Mouse (Mus musculus) natural killer cell, adult 2 months (primary cell): ENCODE data around the gene Gpx7.
A peak's percentile ranks its signal among the peaks of the same experiment; 100 is the strongest.

Experiments used
- DNase-seq, 2 experiments: peaks; one replicate each; pipeline ENCODE4 v3.0.0; 2022; ENCODE audit warnings: low spot score in 2 of 2

The Gpx7 gene

DNA sequence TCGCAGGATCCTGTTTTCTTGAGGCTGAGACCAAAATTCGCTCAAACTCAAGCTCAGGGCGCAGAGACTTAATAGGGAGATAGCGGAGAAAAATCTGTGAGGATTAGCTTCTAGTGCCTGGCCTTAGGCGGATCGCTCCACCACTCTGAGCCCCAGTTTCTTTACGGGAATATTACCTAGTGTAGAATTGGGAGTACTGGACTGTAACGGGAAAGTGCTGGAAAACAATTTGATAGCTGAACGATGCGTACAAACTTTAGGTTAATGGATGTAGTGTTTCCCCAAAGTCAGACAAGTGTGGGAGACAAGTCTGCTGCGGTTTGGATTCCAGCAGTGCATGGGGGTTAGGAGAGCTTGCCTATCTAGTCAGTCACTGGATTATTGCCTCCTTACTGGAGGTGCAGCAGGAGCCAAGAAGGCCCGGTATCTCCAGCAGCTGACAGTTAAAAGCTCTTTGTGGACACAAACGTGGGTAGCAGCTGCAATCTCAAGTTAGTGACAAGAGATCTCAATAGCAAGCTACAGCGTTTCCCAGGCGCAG, at the start of gene Gpx7:
Gpx7 (minus strand) TSS at position 101 of the 541 bp plus-strand sequence.
- no peak for DNase-seq

DNA sequence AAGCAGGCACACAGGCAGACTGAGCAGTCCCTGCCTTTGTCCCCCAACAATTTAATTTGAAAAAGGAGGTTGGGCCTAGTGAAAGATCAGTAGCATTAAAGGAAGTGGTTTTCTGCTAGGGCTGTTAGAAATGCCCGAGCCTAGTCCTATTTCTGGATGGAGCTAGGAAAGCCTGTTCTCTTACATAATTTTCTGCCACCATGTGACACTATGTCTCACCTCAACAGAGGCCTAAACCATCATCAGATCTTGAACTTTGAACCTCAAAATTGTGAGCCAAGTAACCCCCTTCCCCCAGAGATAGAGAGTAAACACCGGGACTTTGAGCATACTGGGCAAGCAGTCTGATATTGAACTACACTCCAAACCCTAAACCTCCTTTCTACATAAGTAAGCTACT, 49.3 kb upstream of the Gpx7 start:
- peak; percentile 17 to 25 for DNase-seq

DNA sequence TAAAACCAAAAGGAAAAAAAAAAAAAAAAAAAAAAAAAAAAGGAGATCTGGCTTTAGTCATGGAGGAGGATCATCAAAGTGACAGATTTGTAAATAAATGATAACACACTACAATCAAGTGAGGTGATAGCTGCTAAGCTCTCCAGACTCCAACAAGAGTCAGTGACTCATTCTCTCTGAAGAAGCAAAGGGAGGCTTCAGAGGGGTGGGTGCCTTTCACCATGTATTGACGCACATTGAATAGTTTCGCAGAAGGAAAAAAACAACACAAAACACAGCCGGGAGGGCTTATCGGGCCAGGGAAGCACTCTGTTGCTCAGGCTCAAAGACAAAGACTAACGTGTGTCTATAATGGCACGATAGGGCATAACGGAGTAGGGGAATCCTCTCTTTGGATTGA, 41.3 kb upstream of the Gpx7 start:
- DNase-seq = no peak

DNA sequence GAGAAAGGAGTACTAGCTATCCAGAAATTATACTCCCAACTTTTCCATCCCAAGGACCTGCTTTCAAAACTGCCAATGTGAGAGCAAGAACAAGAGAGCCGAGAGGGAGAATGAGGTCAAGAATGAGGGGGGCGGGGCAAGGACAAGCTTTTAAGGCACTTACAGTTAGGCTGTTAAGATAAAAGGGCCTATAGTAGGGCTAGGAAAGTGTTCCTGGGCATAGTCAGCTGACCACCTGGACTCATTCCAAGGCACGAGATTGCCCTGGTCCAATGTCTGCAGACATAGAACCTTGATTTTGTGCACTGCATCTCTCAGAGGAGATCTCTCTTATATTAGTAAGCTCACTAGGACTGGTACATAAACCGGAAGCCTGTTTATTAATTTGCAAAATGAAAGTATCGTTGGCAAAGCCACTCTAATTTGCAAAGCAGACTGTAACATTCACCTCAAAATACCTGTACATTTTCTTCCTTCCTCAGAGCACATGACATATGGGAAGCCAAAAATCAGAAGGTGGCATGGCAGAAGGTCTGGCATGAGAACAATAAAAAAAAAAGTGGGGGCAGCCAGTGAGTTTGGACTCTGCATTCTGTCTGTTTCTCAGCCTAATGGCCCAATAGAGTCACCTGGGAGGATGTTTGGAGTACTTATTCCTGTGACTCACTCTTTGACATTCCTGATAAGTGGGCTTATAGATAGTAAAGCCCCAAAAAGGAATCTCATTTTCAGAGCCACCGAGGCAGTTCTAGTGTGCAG, 31.5 kb upstream of the Gpx7 start:
- no peak for DNase-seq

DNA sequence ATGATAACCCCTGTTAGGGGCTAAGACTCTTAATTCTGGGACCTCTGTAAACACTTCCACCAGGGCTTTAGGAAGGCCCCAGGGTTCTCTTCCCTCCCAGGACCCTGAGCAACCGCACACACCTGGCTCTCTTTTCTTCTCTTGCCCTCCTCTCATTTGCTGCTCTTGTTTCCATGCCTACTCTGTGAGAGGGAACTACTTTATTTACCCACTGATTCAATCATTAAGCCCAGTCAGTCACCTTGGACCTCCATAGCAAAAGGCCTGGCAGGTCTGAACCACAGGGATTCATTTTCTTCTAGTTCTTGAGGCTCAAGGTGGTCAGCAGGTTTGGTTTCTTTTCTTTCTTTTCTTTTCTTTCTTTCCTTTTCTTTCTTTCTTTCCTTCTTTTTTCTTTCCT, 29.5 kb upstream of the Gpx7 start:
- no peak for DNase-seq

DNA sequence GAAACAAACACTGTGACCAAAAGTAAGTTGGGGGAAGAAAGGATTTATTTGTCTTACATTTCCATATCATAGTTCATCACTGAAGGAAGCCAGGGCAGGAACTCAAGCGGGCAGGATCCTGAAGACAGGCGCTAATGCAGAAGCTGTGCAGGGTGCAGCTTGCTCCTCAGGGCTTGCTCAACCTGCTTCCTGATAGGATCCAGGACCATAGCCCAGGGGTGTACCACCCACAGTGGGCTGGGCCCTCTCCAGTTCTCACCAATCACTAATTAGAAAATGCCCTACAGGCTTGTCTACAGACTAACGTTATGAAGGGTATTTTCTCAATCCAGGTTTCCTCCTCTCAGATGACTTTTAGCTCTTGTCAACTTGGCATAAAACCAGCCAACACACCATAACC, 28.9 kb upstream of the Gpx7 start:
- no peak for DNase-seq

DNA sequence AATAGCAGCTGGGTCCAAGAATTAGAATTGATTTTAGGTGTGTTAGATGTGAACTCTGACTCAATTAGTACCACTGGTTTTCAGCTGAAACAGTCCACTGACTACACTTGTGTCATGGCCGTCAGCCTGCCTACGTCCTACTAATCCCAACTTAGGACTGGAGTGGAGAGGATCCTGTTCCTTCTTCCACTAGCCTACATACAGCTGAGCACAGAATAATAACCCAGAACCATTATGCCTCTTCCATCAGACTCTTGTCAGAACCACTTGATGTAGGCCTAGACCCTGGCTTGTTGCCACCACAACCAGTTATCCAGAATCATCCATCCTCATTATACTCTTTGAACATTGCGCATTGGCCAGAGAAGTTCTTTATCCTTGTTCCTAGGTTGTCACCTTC, 28.0 kb upstream of the Gpx7 start:
- no peak for DNase-seq

DNA sequence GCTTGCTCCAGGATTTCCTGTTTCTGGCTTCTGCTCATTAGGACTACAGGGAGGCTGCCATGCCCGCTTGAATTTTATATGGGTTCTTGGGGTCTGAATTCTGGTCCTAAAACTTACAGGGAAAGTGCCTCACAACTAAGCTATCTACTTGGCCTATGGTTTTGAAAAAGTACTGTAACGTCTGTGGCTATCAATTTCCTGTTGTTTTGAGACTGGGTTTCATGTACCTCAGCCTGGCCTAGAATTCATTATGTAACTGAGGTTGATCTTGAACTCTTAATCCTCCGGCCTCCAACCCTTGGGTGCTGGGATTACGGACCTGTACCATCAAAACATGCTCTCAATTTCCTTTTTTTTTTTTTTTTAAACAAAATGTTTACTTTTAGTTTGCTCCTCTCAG, 27.5 kb upstream of the Gpx7 start:
- DNase-seq = no peak

DNA sequence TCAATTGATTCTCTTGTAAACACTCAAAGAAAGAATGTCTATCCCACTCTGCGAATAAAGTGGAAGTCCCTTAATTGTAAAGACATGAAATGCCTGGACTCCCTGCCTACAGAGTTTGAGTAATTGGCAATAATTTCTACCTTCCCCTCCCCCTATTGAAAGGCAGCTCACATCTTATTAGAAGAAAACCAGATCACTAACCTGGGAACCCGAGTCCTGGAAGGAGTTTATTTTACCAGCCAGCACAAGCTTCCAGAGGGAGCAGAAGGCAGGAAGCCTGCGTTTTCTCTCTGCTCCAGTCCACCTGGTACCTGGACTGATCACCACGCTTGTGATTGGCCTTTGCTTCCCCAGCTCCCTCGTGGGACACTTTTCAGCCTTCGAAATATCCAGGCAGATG, 26.6 kb upstream of the Gpx7 start:
- DNase-seq = no peak

DNA sequence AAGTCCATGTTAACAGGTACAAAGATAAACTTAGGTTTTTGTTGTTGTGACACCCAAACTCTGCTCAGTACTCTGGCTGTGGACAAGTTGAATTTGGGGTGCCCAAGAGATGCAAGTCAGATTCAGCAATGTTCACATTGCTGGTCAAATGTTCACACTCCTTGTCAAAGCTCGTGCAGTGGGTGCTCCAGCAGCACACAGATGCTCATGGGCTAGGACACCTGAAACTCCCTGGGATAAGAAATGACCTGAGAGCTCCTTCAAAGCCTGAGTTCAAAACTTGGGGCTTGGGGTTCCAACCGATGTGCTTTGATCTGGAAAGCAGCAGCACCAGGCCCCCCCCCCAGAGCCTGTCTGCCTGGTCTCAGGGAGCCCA, 24.8 kb upstream of the Gpx7 start:
- DNase-seq = no peak

DNA sequence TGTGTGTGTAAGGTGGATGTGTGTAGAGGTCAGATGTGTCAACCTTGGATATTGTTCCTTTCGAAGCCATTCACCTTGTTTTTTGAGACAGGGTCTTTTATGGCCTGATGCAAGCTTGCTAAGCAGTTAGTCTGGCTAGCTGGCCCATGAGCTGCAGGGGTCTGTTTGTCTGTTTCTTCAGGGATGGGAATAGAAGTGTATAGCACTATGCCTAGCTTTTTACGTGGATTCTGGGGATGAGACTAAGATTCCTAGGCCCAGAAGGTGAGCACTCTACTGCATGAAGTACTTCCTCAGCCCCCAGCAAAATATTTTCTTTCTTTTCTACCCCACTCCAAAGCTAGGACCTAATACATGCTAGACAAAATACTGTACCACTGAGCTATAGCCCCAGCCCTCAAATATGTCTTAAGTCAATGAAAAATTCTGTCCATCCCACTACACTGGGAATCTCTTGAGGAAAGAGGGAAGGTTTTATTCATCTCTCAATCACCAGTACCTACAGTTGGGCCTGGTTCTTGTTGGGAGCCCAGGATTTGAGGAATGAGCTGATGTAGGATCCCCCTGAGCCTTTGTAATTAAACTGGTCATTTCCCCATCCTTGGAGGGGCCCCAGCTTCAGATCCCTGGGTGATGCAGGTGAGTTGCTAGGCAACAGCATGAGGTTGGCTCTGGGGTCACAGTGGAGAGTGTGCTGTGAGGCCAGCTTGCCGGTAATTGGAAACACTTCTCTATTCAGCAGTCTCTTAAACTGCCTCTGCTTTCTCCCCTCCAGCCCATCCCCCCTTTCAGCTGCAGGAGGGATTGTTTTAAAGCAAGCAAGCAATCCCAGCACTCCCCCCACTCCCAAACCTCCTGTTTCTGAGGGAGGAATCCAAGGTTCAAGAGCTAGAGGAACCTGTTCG, 24.1 kb upstream of the Gpx7 start:
- DNase-seq = no peak

DNA sequence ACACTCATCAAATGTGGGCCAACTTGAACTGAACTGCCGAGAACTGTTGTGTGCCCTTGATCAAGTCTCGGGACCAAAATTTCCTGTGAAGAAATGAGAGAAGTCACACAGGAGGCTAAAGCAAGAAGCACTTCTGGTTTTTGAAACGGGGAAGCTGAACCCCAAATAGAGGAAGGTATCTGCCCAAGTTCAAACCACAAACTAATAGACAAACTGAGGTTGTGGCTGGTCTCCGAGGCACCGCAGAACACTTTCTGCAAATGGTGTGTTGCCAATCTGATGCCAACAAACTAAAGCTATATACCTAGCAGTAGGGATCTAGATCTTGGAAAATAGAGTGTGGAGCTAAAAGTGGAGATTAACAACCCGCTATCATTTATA, 21.6 kb upstream of the Gpx7 start:
- peak in 1 of 2 experiments; percentile 10 for DNase-seq

DNA sequence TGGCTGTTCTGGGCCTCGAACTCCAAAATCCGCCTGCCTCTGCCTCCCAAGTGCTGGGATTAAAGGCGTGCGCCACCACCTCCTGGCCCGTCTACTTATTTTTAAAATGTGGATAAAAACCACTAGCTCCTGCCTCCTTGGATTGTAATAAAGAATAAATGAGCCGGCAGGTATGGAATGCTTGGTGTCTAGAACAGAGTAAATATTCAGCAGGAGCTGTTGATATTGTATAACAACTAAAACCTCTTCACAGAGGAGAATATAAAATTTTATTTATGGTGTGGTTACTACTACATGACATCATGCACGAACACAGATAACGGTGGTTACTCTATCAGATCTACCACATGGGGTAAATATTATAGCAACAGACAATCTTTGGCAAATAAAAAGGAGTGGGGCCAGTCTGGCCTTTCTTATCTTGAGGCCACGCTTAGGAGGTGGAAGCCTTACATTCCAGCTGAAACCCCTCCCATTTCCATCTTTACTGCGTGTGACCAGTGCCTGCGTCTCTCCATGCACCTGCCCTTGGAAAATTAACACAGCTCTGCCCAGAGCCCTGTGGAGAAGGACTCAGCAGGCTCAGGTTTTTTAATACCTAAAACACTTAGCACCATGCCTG, 21.1 kb upstream of the Gpx7 start:
- DNase-seq = no peak

DNA sequence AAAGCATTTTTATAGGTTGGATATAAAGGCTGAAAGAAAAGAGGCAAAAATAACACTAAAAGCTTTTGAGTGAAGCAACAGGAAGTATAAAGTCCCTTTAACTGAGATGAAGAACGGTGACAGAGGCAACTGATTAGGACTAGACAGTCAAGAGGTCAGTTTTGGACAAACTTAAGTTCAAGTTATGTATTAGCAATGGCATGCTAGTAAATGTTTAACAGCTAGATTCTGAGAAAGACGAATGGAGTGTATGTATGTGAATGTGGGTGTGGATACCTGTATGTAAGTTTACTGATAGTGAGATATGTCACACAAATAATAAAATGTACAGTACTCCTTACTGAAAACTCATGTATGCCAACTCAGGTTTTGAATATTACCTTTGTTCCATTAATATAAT, 17.8 kb upstream of the Gpx7 start:
- DNase-seq = no peak

DNA sequence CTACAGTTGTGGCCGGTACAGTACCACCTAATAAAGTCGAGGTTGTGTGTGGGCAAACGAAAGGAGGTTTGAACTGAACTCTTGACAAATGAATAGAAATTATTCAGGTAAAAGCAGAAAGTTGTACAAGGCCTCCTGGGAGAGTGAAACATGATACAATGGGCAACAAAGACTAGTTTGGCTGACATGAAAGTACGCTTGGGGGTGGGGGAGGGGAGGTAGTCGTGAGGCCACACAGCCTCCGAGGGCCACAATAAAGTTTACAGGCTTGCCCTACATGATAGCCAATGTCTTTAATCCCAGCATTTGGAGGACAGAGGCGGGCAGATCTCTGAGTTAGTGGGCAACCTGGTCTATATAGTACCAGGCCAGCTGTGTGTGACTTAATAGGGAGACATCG, 860 bp upstream of the Gpx7 start:
- DNase-seq = no peak

DNA sequence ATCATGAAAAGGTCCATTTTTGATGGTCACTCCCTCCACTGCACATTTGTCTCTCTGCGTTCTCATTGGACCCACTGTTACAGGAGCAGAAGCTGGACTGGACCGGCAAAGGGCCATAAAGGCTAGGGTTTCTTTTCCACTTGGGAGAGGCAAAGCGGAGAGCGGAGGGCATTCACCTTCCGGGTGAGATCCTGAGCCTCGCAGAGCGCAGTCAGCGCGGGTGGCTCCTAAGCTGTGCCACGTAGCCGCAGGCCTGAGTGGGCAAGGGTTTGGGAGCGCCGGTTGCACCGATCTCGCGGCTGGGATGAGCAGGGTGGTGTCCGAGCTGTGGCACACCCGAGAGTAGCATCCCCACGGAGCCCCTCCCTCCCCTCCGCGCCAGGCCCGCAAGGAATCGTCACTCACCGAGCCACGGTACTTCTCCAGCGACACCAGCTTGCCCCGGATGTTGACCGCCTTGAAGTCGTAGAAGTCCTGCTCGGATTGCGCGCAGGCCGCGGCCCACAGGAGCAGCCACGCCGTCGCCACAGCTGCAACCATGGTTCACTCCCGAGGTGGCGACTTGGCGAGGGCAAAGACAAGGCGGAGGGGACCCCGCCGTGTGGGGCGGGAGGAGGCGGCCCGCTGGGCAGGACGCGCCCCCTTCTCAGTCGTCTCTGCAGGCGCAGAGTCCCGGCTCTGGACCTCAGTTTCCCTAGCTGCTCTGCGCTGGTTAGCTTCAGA, 462 bp downstream of the Gpx7 start:
- DNase-seq = peak; percentile 30 to 31

DNA sequence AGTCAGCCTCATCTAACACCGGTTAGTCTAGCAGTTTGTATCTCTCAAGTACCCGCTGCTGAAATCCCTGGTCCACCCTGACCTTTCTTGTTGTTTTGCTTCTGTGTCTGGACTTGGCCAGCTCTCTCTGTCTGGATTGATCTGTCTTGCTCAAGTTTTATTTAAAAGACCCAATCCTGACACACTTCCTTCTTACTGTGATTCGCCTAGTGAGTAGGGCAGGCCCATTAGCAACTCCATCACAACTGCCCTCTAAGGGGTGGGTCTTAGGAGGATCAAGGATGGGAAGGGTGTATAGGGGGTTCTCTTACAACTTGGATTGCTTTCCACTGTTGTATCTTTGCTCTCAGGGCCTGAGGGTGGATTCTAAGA, 1.0 kb downstream of the Gpx7 start:
- no peak for DNase-seq

DNA sequence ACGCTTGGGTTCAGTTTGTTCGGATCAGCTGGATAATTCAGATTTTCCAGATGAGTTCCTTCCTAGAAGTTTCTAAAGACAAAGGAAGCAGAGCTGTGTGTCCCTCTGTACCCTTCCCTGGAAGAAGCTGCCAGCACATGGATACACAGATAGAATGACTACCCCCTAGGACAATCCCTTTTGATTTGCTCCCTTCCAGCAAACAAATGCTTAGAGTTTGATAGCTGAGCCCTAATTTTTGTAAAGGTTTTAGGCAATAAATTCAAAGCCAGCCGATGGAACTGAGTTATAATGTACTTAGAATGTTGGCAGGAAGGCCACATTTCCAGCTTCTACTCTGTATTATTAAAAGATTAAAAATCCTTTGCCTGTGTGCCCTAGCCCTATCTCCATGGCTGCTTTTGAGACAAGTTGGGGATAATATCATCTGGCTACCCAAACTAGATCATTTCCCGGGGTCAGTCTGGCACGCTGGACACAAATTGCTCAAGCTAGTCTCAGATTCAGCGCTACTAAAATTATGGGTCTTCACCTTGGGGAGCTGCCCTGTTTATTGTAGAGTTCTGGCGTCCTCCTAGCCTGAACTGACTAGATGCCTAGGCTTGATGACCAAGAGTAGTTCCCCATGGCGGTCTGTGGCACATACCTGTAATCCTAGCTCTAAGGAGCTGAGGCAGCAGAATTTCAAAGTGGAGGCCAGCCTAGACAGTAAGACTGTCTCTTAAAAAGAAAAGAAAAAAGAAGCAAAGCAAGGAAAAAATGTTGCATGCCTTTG, 2.7 kb downstream of the Gpx7 start:
- no peak for DNase-seq

DNA sequence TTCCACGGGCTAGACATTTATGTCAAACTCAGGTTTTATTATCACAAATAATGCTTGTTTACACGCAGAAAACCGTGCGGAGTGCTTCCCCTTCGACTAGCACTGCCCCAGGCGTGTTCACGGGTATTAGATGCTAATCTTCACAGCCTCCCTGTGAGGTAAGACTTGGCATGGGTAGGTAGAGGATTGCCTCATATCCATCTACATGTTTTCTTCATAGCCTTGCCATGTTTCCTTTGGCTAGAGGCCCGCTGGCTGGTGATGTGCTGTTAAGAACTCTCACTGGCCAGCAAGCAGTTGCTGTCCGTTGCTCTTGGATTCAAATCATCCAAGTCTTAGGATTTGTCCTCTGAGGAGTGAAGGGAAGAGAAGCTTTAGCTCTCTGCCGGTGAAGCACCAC, 6.4 kb downstream of the Gpx7 start:
- DNase-seq = no peak

DNA sequence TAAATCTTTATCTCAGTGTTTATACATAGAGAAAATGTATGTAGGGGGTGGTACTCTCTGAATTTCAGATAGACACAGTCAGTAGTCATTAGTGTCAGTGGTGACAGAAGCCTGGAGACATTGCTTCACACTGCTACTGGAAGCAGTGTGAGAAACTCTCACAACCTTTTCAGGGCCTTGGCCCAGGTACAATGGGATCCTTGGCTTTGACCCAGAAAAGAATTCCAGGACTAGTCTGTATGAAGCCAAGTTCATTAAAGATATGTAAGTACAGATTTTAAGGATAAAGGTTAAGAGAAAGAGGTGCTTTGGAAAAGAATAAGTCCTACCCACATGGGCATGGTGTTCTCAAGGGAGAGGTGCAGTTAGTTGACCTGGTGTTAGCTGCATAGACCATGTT, 12.5 kb downstream of the Gpx7 start:
- no peak for DNase-seq

DNA sequence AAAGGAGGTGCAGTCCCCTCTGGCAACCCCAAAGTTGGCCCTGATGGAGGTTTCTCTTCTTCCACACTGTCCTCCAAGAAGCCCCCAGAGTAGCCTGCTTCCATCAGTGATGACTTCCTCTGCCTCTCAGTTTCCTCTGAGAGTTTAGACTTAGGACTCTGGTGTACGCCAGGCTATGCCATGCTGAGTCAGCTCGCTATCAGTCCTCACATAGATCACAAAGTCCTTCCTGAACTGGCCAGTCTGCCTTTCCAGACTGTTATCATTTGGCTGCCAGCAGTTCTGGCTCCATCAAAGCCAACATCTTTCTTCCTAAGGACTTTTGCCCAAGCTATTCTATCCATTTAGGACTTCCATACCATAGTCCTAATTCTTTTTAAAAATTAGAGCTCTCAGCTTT, 14.2 kb downstream of the Gpx7 start:
- DNase-seq = no peak
